Mouse (Mus musculus): ENCODE data around the gene Spg21. TPM values are rescaled to one million over a fixed set of nuclear protein-coding genes. Genes with fewer than 3 reads are reported as not detected.

Spg21 gene
- total RNA-seq, 2 experiments from 2014 or later, result 7.9 to 8.8 TPM

GRCm38 (mm10) chr9:65531283-65531682 is 70.5 kb downstream of the Spg21 start:
- intact Hi-C loops (cut with DNase I), result no loop called here
- DNase-seq, result no peak

- DNase-seq, result no peak
- intact Hi-C loops (cut with DNase I), result no loop called here
These were observed 72.2 kb downstream of the Spg21 start for GRCm38 (mm10) chr9:65532986-65533385.

DNA sequence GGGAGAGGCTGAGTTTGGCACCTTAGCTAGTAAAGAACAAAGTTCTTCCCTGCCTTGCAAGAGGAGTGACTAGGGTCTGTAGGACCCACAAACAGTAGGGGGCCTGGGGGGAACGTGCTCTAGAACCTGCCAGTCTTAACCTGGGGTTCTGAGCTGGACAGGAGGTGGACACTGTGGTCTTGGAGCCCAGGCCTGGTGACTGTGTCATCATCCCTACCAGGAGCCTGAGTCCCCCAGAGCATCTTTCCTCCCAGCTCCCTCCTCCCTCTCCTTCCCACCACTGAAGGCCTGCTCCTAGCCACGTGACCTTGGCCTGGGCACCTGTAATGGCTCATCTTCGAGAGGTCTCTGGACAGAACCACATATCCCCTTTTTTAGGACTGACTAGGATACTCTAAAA is 73.4 kb downstream of the Spg21 start:
- DNase-seq, result no peak
- intact Hi-C loops (cut with DNase I), result no loop called here

- DNase-seq, result no peak
- intact Hi-C loops (cut with DNase I), result no loop called here
These were observed 74.5 kb downstream of the Spg21 start for GRCm38 (mm10) chr9:65535191-65535722.

DNA sequence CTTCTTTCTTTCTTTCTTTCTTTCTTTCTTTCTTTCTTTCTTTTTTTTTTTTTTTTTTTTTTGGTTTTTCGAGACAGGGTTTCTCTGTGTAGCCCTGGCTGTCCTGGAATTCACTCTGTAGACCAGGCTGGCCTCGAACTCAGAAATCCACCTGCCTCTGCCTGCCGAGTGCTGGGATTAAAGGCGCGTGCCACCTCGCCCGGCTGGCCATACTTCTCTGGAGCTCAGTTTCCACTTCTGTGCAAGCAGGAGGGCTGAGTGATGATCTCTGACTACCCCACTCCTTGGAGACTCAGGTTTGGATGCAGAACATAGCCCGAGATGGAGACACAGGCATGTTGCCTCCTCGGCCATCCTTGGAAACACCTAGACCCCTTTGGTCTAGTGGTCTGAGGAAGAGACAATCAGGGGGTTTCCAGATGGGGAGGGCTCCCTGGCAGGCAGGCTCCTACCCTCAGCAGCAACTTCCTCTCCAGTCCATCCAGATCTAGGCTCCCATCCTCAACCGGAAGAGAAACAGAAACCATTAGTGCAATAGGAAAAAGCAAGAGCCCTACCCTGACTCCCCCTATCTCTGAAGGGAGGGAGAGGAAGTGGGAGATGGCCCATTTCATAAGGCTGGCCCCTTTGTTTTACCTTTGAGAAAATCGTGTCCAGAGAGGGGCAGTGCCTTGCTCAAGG is 75.2 kb downstream of the Spg21 start:
- no peak for DNase-seq
- intact Hi-C loops (cut with DNase I), result no loop called here

- intact Hi-C loops (cut with DNase I), result no loop called here
- no peak for DNase-seq
These were observed 75.7 kb downstream of the Spg21 start for GRCm38 (mm10) chr9:65536491-65536890.

Other genes with a start within 250 kb of the Spg21 start
- 10 to 100 TPM; 13.6 to 24.2 TPM for gene Cilp, start 195.8 kb upstream of the Spg21 start, total RNA-seq (2021)
- 10 to 100 TPM; 46.9 to 65.0 TPM for gene Clpx, start 166.7 kb upstream of the Spg21 start, total RNA-seq (2021)
- 10 to 100 TPM; 10.3 to 12.6 TPM for gene Pdcd7, start 114.8 kb upstream of the Spg21 start, total RNA-seq (2021)
- gene Ubap1l, start 99.9 kb upstream of the Spg21 start, total RNA-seq (2021), result under 1 TPM in 1 of 2 experiments, not detected in 1; 0.56 TPM
- gene Kbtbd13, start 69.3 kb upstream of the Spg21 start, total RNA-seq (2021), result 1 to 10 TPM; 6.7 to 8.9 TPM
- gene Rasl12, start 62.4 kb upstream of the Spg21 start, total RNA-seq (2021), result 1 to 10 TPM; 3.2 to 3.8 TPM
- not detected for gene Slc51b, start 38.0 kb upstream of the Spg21 start, total RNA-seq (2021)
- gene Mtfmt, start 25.2 kb upstream of the Spg21 start, total RNA-seq (2021), result 1 to 10 TPM; 4.3 to 4.7 TPM
- not detected for gene Ankdd1a, start 59.2 kb downstream of the Spg21 start, total RNA-seq (2021)
- 1 to 10 TPM; 5.2 to 5.9 TPM for gene Plekho2, start 119.1 kb downstream of the Spg21 start, total RNA-seq (2021)
- under 1 TPM in 1 of 2 experiments, not detected in 1; 0.92 TPM for gene Pif1, start 126.2 kb downstream of the Spg21 start, total RNA-seq (2021)
- 1 to 10 TPM; 1.7 to 1.9 TPM for gene Rbpms2, start 168.7 kb downstream of the Spg21 start, total RNA-seq (2021)
- gene Oaz2, start 207.1 kb downstream of the Spg21 start, total RNA-seq (2021), result 100 to 1,000 TPM; 217 to 221 TPM